Mouse (Mus musculus) ES-Bruce4 (cell line): ENCODE measurements around the gene Igf2r. TPM values are rescaled to one million over a fixed set of nuclear protein-coding genes. Genes with fewer than 3 reads are reported as not detected.

Source experiments
- H3K27ac ChIP-seq: 2 replicates; pipeline ENCODE4 v1.5.1; 2012; ENCODE audit warnings: low read length, inconsistent platforms; ENCODE audit not compliant: insufficient read depth
- H3K27me3 ChIP-seq: 2 replicates; pipeline ENCODE4 v1.6.1; 2012; ENCODE audit warnings: mild to moderate bottlenecking, low read length, inconsistent platforms; ENCODE audit not compliant: control insufficient read depth, poor library complexity, insufficient read depth, severe bottlenecking
- H3K36me3 ChIP-seq: 2 replicates; pipeline ENCODE4 v1.6.1; 2012; ENCODE audit warnings: inconsistent platforms, mild to moderate bottlenecking, low read length, moderate library complexity; ENCODE audit not compliant: control insufficient read depth, poor library complexity, insufficient read depth, severe bottlenecking
- H3K4me1 ChIP-seq: one replicate; pipeline ENCODE4 v1.8.1; 2011; ENCODE audit warnings: low read length; ENCODE audit not compliant: control insufficient read depth, insufficient read depth
- H3K4me3 ChIP-seq: 2 replicates; pipeline ENCODE4 v1.5.1; 2011; ENCODE audit warnings: low read depth, mild to moderate bottlenecking, low read length
- H3K9ac ChIP-seq: 2 replicates; pipeline ENCODE4 v1.6.1; 2012; ENCODE audit warnings: low read depth, mild to moderate bottlenecking, inconsistent platforms; ENCODE audit not compliant: poor library complexity, severe bottlenecking
- H3K9me3 ChIP-seq: replicated peaks from 2 replicates; pipeline ENCODE4 v1.6.1; 2012; ENCODE audit warnings: mild to moderate bottlenecking, low read length, inconsistent platforms; ENCODE audit not compliant: control insufficient read depth, poor library complexity, insufficient read depth, severe bottlenecking
- CTCF ChIP-seq: IDR thresholded peaks from one replicate; pipeline ENCODE4 v1.8.1; 2011; ENCODE audit warnings: low read depth, low read length
- EP300 ChIP-seq: IDR thresholded peaks from 2 replicates; pipeline ENCODE4 v1.6.1; 2011; ENCODE audit warnings: low read depth, low read length; ENCODE audit not compliant: insufficient read depth
- POLR2A ChIP-seq: IDR thresholded peaks from one replicate; pipeline ENCODE4 v1.8.1; 2011; ENCODE audit warnings: low read length; ENCODE audit not compliant: insufficient read depth
- polyA plus RNA-seq: library from polyadenylated mRNA; stranded (reverse); fragments of >200 nt; gene quantifications from 2 replicates; pipeline ENCODE4 v1.2.4, GENCODE M21; 2011; ENCODE audit warnings: low read depth; ENCODE audit not compliant: missing spikeins, insufficient read depth, insufficient read length

Igf2r gene
- polyA plus RNA-seq, 1 experiment, result 61.4 TPM

GRCm38 (mm10) chr17:12672285-12672790 is 97.1 kb downstream of the Igf2r start:
- Histone ChIP-seq H3K4me1 (no peaks in the 10 kb centered on the region), H3K4me3 (no peak overlapping the region), H3K9ac (no peak overlapping the region), H3K36me3 (no peaks in the 10 kb centered on the region), H3K9me3 (no peaks in the 10 kb centered on the region), H3K27me3 (no peaks in the 10 kb centered on the region), H3K27ac (no peak overlapping the region)
- TF ChIP-seq CTCF, result no peak
- no peak for TF ChIP-seq EP300
- TF ChIP-seq POLR2A, result no peak

DNA sequence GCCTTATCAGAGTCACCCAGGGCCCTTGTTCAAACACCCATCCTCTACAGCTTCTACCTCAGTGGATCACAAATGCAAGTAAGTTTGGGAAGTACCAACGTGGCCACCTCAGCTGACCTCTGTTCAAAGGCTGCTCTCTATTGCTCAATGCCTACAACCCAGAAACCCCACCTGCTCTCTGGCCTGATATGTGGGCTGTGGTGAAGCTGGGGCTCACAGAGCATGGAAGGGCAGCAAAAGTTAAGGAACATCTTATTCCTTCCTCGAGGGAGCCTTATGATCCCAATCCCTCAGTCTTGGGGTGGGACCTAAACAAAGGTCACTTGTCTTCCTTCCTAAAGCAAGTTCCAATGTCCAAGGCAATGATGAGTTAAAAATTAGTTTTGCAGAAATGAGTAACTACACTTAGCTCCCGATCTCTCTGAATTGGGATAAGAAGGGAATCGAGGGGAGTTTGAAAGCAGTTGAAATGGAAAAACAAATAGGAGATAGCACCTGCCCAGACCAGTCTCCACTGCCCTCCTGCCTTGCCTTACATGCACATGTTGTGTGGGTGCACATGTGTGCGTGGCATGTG is 98.3 kb downstream of the Igf2r start:
- TF ChIP-seq EP300, result no peak
- TF ChIP-seq POLR2A, result no peak
- TF ChIP-seq CTCF, result no peak
- Histone ChIP-seq H3K4me3 (no peak overlapping the region), H3K27ac (no peak overlapping the region)

GRCm38 (mm10) chr17:12669363-12669679 is 100.1 kb downstream of the Igf2r start:
- Histone ChIP-seq H3K36me3 (no peaks in the 10 kb centered on the region), H3K9me3 (no peaks in the 10 kb centered on the region), H3K4me1 (no peaks in the 10 kb centered on the region), H3K27me3 (no peaks in the 10 kb centered on the region), H3K27ac (no peak overlapping the region), H3K9ac (no peak overlapping the region), H3K4me3 (no peak overlapping the region)
- TF ChIP-seq EP300 (no peak), POLR2A (no peak), CTCF (no peak)

More for the DNA sequence above, 98.3 kb downstream of the Igf2r start:
- Histone ChIP-seq H3K9ac (no peak overlapping the region), H3K9me3 (no peaks in the 10 kb centered on the region), H3K27me3 (no peaks in the 10 kb centered on the region), H3K36me3 (no peaks in the 10 kb centered on the region), H3K4me1 (no peaks in the 10 kb centered on the region)

DNA sequence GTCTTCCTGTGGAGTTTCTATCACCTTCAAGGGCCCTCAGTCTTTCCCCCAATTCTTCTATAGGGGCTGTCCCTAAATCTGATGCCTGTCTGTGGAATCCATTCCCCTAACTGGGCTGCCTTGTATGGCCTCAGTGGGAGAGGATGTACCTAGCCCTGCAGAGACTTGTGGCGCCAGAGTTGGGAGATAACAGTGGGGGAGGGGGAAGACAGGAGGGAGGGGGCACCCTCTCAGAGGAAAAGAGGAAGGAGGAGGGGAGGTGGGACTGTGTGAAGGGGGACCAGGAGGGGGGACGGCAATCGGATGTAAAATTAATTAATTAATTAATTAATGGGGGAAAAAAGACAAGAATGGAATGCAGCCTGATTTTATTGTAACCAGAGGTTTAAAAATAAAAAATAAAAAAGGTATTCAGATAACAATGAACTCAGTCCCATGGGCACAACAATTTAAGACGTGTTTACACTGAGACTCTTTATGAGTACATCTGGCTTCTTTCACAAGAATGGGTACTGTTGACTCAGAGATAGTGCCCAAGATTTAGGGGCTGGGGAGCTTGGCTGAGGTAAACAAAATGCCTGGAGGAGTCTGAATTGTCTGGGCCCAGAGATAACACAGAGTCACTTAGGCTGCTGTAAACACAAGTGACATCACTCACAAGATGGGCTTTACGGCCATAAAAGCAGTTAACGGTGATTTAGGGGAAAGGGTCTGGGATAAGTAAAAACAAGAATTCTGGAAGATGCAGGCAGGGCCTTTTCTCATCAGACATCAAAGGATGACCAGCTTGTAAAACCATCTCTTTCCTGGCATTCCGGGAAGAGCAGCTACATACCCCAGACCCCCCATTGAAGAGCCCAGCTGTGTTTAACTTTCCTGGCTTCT is 100.7 kb downstream of the Igf2r start:
- H3K27ac ChIP-seq, result no peak overlapping the region

DNA sequence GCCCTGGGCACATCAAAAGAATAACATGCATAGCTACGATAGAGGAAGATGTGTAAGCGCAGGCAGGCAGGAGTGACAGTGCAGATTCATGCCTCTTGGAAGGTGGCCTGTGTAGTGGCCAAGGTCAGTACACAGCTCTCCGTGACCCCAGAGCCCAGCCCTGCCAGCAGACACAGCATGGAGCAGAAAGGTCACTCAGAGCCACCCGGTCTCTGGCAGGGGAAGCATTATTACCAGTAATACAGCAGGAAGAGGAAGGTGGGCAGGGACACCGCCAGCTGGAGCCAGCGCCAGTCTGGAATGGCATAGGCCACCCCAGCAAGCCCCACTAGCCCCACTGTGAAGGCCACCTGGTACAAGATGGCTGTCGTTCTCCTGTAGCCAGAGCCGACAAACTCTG is 105.3 kb downstream of the Igf2r start:
- H3K4me3 ChIP-seq, result no peak overlapping the region
- TF ChIP-seq POLR2A (no peak), CTCF (no peak), EP300 (no peak)
- H3K9ac ChIP-seq, result no peak overlapping the region
- no peaks in the 10 kb centered on the region for H3K27me3 ChIP-seq
- H3K27ac ChIP-seq, result no peak overlapping the region
- no peaks in the 10 kb centered on the region for H3K36me3 ChIP-seq
- no peaks in the 10 kb centered on the region for H3K4me1 ChIP-seq
- no peaks in the 10 kb centered on the region for H3K9me3 ChIP-seq

More for the DNA sequence above, 100.7 kb downstream of the Igf2r start:
- Histone ChIP-seq H3K4me1 (no peaks in the 10 kb centered on the region), H3K36me3 (no peaks in the 10 kb centered on the region), H3K4me3 (no peak overlapping the region), H3K9me3 (no peaks in the 10 kb centered on the region), H3K27me3 (no peaks in the 10 kb centered on the region), H3K9ac (no peak overlapping the region)
- no peak for TF ChIP-seq EP300
- TF ChIP-seq POLR2A, result no peak
- TF ChIP-seq CTCF, result no peak
